Mouse (Mus musculus): ENCODE measurements around the gene Nova2.

Gene Nova2

GRCm38 (mm10) chr7:19014452-19014851, 88.8 kb downstream of the Nova2 start:
- no peak for DNase-seq
